Mouse (Mus musculus): ENCODE measurements around the gene Fam71b.

Fam71b gene

DNA sequence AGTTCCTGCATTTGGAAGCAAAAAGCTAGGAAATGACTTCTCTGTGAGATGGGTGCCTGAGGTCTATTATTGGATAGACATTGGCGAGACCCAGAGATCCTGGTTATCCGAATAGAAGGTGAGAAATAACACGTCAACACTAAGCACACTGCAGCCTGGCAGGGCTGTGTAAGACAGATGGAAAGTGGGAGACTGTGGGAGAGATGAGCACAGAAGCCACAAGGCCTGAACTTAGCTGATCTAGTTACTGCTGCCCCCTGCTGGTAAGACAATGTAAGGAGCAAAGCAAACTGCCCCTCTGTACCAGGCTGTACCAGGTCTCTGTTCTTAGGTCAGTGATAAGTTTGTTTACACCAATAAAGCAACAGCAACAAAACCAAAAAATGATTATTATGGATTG, 34.8 kb downstream of the Fam71b start:
- DNase-seq (ENCODE audit: low spot score), result peak; percentile 50

DNA sequence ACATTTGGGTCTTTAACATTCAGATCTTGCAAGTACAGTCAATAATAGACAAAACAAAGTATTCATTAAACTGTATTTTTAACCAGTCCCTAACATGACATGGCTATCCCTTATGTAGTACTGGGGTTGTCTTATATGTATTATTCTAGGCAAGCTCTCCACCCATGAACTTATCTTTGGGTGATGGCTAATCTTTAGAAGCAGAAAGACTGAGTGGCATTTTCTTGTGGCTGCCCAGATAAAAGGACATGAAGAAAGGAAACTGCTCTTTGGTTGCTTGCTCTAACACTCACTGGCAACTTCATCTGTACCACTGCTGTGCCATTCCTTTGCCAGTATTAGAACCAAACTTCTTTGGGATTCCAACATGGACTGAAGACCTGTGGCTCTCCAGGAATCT, 39.0 kb downstream of the Fam71b start:
- DNase-seq (ENCODE audit: low spot score), result no peak

DNA sequence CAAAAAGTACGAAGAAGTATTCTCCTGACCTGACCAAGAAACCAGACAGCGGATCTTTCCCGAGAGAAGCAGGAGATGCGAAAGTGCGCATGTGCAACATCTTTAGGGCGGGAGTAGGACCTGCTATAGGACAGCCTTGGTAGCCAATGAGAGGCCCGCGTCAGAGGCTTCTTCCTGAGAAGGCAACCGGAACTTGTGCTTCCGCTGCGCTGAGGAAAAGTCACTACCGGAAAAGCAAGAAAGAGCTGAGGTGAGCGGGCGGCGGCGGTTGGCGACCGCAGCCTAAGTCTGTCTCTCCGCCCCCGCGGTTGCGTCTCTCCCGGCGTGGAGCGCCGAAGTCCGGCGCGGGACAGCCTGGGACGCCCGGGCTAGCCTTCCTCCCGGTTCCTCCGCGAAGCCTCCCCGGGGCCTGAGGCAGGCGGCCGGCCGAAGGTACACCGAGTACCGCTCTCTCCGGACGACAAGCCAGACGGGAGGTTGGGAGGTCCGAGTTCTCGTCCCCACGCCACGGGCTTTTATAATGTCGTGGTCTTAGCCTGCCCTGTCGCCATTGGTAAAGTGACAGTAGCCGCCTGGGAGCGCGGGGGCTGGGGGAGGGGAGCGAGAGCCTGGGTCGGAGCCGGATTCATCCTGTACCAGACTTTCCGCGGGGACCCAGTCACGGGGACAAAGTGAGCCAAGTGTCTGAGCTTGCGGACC, 40.5 kb downstream of the Fam71b start, which contains the start of gene Med7:
Gene Med7, plus strand, starts transcription at position 166 of the 699 bp plus-strand sequence.
- peak; percentile 94 for DNase-seq (ENCODE audit: low spot score)

DNA sequence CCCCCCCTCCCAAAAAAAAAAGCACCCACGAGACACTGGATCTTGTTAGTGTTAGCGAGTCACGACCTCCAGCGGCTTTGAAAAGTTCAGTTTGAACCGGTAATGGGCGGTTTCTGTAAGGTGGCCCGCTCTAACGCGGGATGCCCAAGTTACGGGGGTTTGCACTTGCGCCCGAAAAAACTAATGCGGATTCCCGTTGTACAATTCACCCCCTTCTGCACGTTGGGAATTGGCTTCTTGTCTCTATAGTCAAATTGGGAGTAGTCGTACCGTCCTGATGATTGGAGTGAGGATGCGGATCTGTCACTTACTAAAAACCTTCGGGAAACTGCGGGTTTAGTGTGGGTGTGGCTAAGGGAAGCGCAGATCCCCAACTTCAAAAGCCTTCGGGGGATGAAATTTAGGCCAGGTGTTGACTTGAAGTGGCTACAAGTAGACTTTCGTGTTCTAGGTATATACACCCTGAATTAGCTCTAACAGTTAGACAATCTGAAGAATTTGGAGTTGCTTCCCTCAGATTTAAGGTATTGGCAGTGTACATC, 41.2 kb downstream of the Fam71b start:
- no peak for DNase-seq (ENCODE audit: low spot score)

DNA sequence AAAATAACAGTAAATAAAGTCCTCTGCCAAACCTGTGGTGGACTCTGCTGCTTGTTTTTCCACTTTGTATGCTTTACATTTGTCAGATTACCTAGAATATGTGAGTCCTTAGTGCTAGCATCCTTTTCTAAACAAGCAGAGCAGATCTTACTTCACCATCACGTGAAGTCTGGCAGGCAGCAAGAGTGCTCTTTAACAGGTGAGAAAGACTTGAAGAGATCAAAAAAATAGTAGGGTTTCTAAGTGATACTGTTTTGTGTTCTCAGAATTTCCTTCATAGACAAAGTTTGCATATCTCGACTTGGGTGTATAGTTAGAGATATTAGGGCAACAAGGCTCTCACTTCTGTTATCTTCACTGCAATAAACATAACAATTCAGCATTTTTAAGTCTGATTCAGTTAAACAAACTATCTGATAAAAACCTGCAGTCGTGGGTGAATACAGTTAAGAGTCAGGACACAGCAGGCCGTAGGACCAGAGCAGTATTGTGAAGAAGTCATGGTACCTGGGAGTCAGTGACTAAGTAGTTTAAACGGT, 42.7 kb downstream of the Fam71b start:
- DNase-seq (ENCODE audit: low spot score), result no peak

DNA sequence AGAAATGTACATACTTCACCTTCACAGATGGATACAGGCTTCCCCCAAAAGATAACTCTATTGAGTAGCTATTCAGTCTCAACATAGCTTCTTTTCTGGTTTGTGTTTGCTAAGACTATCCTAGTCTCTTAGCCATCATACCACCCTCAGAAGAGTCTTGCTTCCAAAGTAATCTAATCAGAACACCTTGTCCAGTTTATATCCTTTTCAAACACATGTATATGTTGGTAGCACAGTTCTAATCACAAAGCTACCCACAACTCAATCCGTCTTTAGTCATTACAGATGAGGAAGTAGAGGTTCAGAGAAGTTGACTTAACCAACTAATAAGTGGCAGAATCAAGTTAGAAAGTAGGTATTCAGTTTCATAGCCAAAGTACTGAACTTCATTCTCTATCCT, 45.4 kb downstream of the Fam71b start:
- no peak for DNase-seq (ENCODE audit: low spot score)

DNA sequence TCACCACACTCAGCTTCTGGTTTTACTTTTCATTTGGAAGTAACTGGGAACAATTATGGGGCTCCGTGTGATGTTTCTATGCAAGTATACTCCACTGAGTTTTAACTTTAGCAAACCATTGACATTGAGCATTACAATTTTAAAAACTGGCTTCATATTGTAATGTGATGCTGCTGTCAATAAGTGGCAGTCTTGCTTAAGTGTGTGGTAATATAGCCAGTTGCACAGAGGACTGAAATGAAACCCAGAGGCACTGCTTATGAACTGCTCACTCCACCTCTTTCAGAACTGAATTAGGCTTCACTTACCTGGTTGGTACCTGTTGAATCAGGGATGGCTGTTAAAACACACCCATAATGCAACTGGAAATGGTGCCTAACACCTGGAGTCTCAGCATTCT, 46.8 kb downstream of the Fam71b start:
- no peak for DNase-seq (ENCODE audit: low spot score)

DNA sequence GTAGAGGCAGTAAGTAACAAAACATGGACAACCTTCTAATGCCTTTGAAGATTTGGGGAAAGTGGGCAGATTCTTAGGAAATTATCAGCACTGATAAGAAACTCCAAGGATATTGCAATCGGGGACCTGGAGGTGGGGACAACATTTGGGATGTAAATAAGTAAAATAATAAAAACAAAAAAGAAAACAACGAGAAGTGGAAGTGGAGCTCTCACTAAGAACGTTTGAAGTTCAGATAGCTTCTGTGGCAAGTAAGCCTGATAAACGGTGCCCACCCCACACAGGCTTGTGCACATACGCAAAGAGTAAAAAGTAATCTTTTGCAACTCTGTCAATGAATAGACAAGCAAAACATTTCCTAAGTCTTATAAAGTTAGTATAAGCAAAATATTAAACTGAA, 47.6 kb downstream of the Fam71b start:
- no peak for DNase-seq (ENCODE audit: low spot score)

DNA sequence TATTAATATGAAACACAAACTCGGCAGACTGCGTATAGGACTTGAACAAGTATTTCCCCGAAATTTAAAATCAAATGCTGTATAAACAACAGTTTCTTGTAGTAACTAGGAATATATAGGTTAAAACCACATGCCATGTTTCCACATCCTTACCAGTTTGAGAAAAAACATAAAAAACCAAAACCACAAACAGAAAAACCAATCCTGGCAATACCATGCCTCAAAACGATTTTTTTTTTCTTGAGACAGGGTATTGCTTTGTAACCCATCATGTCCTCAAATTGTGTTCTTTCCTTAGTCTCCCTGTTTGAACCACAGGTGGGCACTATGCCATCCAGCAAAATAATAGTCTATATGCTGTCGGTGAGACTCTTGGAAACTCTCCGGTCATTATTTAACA, 49.8 kb downstream of the Fam71b start:
- DNase-seq (ENCODE audit: low spot score), result no peak

DNA sequence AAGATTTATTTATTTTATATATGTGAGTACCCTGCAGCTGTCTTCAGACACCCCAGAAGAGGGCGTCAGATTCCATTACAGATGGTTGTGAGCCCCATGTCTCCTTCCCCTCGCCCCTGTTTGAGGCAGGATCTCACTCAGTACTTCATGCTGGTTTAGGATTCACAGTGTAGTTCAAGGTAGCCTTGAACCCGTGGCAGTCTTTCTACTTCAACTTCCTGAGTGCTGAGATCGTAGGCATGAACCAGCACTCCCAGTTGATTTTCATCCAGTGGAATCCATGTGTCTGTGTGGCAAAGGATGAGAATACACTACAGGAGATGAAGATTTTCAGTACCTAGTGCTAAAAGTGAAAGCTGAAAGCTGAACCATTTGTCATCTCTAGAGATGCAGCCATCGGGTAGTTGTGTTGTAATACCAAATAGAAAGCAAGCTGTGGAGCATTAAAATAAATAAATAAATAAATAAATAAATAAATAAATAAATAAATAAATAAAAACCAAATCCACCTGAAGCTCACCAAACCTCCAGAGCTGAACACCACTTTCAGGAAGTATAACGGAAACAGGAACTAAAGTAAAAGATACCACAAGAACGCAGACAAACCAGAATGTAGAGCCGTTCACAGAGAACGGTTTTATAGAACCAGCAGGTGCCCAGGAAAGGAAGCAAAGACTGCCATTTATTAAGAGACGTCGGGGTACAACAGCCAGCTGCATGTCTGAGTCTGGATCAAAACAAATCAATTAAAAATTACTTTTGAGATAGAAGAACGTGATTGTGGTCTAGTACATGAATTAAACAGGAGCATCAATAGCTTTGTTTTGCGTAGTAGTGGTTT, 51.5 kb downstream of the Fam71b start:
- no peak for DNase-seq (ENCODE audit: low spot score)

DNA sequence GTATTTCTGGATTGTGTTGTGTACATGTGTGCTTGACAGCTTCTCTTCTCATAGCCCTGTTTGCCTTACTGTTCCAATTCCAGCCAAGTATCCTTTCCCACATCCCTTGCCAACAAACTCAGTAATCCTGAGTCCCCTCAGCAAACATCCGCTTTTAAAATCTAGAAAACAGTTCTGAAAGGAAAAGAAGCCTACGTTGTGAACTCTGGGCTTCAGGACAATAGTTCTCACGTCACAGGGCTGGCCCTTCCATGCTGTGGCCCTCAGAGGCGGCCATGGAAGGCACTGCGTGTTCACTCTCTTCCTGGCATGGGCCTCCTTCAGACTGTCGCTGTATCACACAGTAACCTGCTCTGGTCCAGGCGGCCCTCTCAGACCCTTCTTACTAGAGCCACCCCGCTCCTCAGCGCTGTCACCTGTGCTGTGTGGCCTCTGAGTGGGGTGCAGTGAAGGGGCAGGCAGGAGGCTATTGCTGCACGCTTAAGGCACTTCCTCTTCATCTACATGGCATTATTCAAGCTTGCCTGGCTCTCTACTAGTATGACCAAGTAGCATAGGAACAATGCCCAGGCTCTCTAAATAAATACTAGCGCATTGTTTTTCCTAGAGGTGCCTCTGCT, 53.2 kb downstream of the Fam71b start:
- DNase-seq (ENCODE audit: low spot score), result no peak

DNA sequence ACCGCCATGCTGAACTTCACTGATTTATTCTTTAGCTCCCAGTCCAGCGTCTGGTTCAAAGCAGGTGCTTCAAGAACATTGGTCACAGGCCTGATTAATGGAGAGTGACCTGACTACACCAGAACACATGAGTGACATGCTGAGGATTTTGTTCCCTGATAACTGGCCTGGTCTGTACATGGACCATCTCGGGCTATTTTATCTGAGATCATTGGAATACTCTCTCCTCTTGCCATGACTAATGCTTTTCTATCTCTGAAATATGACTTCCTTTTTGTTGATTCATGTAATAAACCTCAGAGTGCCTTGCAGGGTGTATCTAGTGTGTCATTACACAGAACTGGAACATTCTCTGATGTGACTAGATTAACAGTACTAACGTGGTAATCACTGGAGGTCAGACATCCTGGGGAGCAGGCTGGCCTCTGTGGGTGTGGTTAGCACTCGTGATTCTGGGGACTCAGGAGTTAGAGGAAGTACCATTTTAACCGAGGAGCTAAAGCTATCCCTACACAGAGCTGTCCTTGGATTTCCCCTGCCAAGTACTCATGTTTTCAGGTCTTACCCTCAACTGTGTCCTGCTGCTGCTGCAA, 58.2 kb downstream of the Fam71b start, which contains the start of gene Havcr2:
Gene Havcr2, plus strand, starts transcription at position 483 of the 593 bp plus-strand sequence.
- no peak for DNase-seq (ENCODE audit: low spot score)
